Mouse (Mus musculus) thymus, adult 2 months (tissue): ENCODE results near the gene Gba. TPM values are rescaled to one million over a fixed set of nuclear protein-coding genes. Genes with fewer than 3 reads are reported as not detected.

Experiments used
- DNase-seq: peaks from one replicate; pipeline ENCODE4 v3.0.0; 2021
- H3K27ac ChIP-seq: fragments of 200-500 bp; 2 replicates; pipeline ENCODE4 v1.5.1; 2012; ENCODE audit warnings: low read length, control low read depth; ENCODE audit not compliant: control insufficient read depth, insufficient read depth
- H3K27me3 ChIP-seq: fragments of 200-500 bp; 2 replicates; pipeline ENCODE4 v1.6.1; 2012; ENCODE audit warnings: mild to moderate bottlenecking, low read length, moderate library complexity, mixed read lengths; ENCODE audit not compliant: control insufficient read depth, insufficient read depth
- H3K36me3 ChIP-seq: fragments of 200-500 bp; 2 replicates; pipeline ENCODE4 v1.6.1; 2012; ENCODE audit warnings: mild to moderate bottlenecking, low read length, moderate library complexity; ENCODE audit not compliant: control insufficient read depth, insufficient read depth
- H3K4me1 ChIP-seq: fragments of 200-500 bp; replicated peaks from 2 replicates; pipeline ENCODE4 v1.6.1; 2012; ENCODE audit warnings: low read length; ENCODE audit not compliant: control insufficient read depth, insufficient read depth
- H3K4me3 ChIP-seq: fragments of 200-500 bp; 2 replicates; pipeline ENCODE4 v1.5.1; 2012; ENCODE audit warnings: mild to moderate bottlenecking, low read length, control low read depth, moderate library complexity; ENCODE audit not compliant: control insufficient read depth, insufficient read depth
- CTCF ChIP-seq: fragments of 200-500 bp; IDR thresholded peaks from 2 replicates; pipeline ENCODE4 v1.5.1; 2012; ENCODE audit warnings: mild to moderate bottlenecking, control low read depth, low read length, moderate library complexity, borderline replicate concordance; ENCODE audit not compliant: control insufficient read depth, poor library complexity, insufficient read depth; ENCODE audit errors: extremely low read depth
- POLR2A ChIP-seq: fragments of 200-500 bp; IDR thresholded peaks from 2 replicates; pipeline ENCODE4 v1.6.1; 2012; ENCODE audit warnings: mild to moderate bottlenecking, low read length, control low read depth, moderate library complexity; ENCODE audit not compliant: control insufficient read depth, poor library complexity, insufficient read depth; ENCODE audit errors: extremely low read depth
- WGBS: fragments of 180-500 bp; shearing (Covaris S2); methylation state at CpG from one replicate; pipeline ENCODE4 v1.1.7; 2018; 5-methylcytosine and 5-hydroxymethylcytosine counted together
- polyA plus RNA-seq: library from polyadenylated mRNA; depleted of rRNA; stranded (reverse); fragments of >200 nt; gene quantifications from 2 replicates; pipeline ENCODE4 v1.2.3, GENCODE M21; 2012; rRNA removed

Gba gene
- polyA plus RNA-seq, 1 experiment = 117 TPM

GRCm38 (mm10) chr3:89250435-89251040 is 47.8 kb downstream of the Gba start:
- WGBS = 13% methylated on average over 7 of the region's 7 CpGs
- Histone ChIP-seq H3K27ac (peak overlapping the region; percentile 39; the same call in 1 of the 2 replicates), H3K27me3 (no peaks in the 10 kb centered on the region), H3K4me3 (no peak overlapping the region), H3K36me3 (no peaks in the 10 kb centered on the region), H3K4me1 (peaks cover 31% of the 10 kb centered on the region)
- TF ChIP-seq CTCF (peak; percentile 22; the same call in 1 of the 2 replicates), POLR2A (no peak)
- peak; percentile 72 for DNase-seq

GRCm38 (mm10) chr3:89251365-89251895 is 48.7 kb downstream of the Gba start:
- no peak for TF ChIP-seq POLR2A
- TF ChIP-seq CTCF = no peak
- Histone ChIP-seq H3K36me3 (no peaks in the 10 kb centered on the region), H3K27me3 (no peaks in the 10 kb centered on the region), H3K4me1 (peaks cover 28% of the 10 kb centered on the region), H3K4me3 (peak overlapping the region; percentile 46), H3K27ac (no peak overlapping the region)
- DNase-seq = peak; percentile 81
- 3% methylated on average over 17 of the region's 17 CpGs for WGBS

GRCm38 (mm10) chr3:89254994-89255393 is 52.3 kb downstream of the Gba start:
- TF ChIP-seq CTCF (no peak), POLR2A (no peak)
- Histone ChIP-seq H3K36me3 (no peaks in the 10 kb centered on the region), H3K4me3 (no peak overlapping the region), H3K4me1 (peaks cover 18% of the 10 kb centered on the region), H3K27me3 (no peaks in the 10 kb centered on the region), H3K27ac (no peak overlapping the region)
- DNase-seq = no peak
- WGBS = 95% methylated on average over 5 of the region's 5 CpGs

- H3K36me3 ChIP-seq = no peaks in the 10 kb centered on the region
- no peaks in the 10 kb centered on the region for H3K27me3 ChIP-seq
- H3K4me3 ChIP-seq = no peak overlapping the region
- peaks cover 10% of the 10 kb centered on the region for H3K4me1 ChIP-seq
- H3K27ac ChIP-seq = no peak overlapping the region
- WGBS = 83% methylated on average over 5 of the region's 5 CpGs
- no peak for TF ChIP-seq POLR2A
- no peak for DNase-seq
Measured at GRCm38 (mm10) chr3:89256177-89256576, 53.4 kb downstream of the Gba start.

Other genes starting within 250 kb of the Gba start
- gene Rusc1, start 109.6 kb upstream of the Gba start, polyA plus RNA-seq = 45.8 and 50.9 TPM in 2 replicates
- gene Gm43738, start 101.8 kb upstream of the Gba start, polyA plus RNA-seq = not detected in 2 replicates
- 58.1 and 71.6 TPM in 2 replicates for gene Fdps, start 101.0 kb upstream of the Gba start, polyA plus RNA-seq
- gene Pklr, start 66.8 kb upstream of the Gba start, polyA plus RNA-seq = 2.2 and 2.7 TPM in 2 replicates
- gene Hcn3, start 42.7 kb upstream of the Gba start, polyA plus RNA-seq = 15.9 and 18.1 TPM in 2 replicates
- gene Clk2, start 38.1 kb upstream of the Gba start, polyA plus RNA-seq = 117 and 126 TPM in 2 replicates
- 240 and 251 TPM in 2 replicates for gene Scamp3, start 25.5 kb upstream of the Gba start, polyA plus RNA-seq
- gene Fam189b, start 19.8 kb upstream of the Gba start, polyA plus RNA-seq = 250 and 278 TPM in 2 replicates
- gene Thbs3, start 12.3 kb downstream of the Gba start, polyA plus RNA-seq = 7.2 and 10.9 TPM in 2 replicates
- gene Mtx1, start 24.2 kb downstream of the Gba start, polyA plus RNA-seq = 209 and 224 TPM in 2 replicates
- 14.1 and 14.4 TPM in 2 replicates for gene Muc1, start 26.1 kb downstream of the Gba start, polyA plus RNA-seq
- gene Krtcap2, start 43.0 kb downstream of the Gba start, polyA plus RNA-seq = 171 and 183 TPM in 2 replicates
- gene Trim46, start 43.4 kb downstream of the Gba start, polyA plus RNA-seq = 12.1 and 13.0 TPM in 2 replicates
- gene Dpm3, start 56.4 kb downstream of the Gba start, polyA plus RNA-seq = 477 and 588 TPM in 2 replicates
- gene Slc50a1, start 67.6 kb downstream of the Gba start, polyA plus RNA-seq = 196 and 251 TPM in 2 replicates
- 6.3 and 9.7 TPM in 2 replicates for gene Efna1, start 78.2 kb downstream of the Gba start, polyA plus RNA-seq
- gene Efna3, start 120.0 kb downstream of the Gba start, polyA plus RNA-seq = 3.7 and 4.2 TPM in 2 replicates
- gene Efna4, start 135.1 kb downstream of the Gba start, polyA plus RNA-seq = 12.5 TPM in 2 replicates
- 38.7 and 49.6 TPM in 2 replicates for gene Adam15, start 147.1 kb downstream of the Gba start, polyA plus RNA-seq
- gene Dcst2, start 159.0 kb downstream of the Gba start, polyA plus RNA-seq = 0.36 and 0.50 TPM in 2 replicates
- gene Dcst1, start 162.3 kb downstream of the Gba start, polyA plus RNA-seq = 0.24 and 0.32 TPM in 2 replicates
- gene Zbtb7b, start 191.8 kb downstream of the Gba start, polyA plus RNA-seq = 59.8 and 64.9 TPM in 2 replicates
- gene Lenep, start 199.9 kb downstream of the Gba start, polyA plus RNA-seq = 0.66 TPM in 1 of 2 replicates, not detected in the other
- 57.0 and 58.3 TPM in 2 replicates for gene Flad1, start 208.9 kb downstream of the Gba start, polyA plus RNA-seq
- gene Cks1b, start 215.5 kb downstream of the Gba start, polyA plus RNA-seq = 104 TPM in 2 replicates
- 89.9 and 92.1 TPM in 2 replicates for gene Shc1, start 215.5 kb downstream of the Gba start, polyA plus RNA-seq
- 82.3 and 133 TPM in 2 replicates for gene Pygo2, start 227.3 kb downstream of the Gba start, polyA plus RNA-seq
- gene Pbxip1, start 233.8 kb downstream of the Gba start, polyA plus RNA-seq = 36.5 and 41.6 TPM in 2 replicates